Mouse (Mus musculus) urinary bladder, postnatal 14 days (tissue): ENCODE data around the gene Plekha1.
A peak's percentile ranks its signal among the peaks of the same experiment; 100 is the strongest.

ENCODE experiments used
- DNase-seq: peaks from one replicate; pipeline ENCODE4 v3.0.0; 2021; ENCODE audit warnings: low spot score

The Plekha1 gene

GRCm38 (mm10) chr7:130859926-130860325 is 5.6 kb upstream of the Plekha1 start:
- DNase-seq: no peak

GRCm38 (mm10) chr7:130860721-130861142 is 4.8 kb upstream of the Plekha1 start:
- peak; percentile 29 for DNase-seq

GRCm38 (mm10) chr7:130862501-130862900 is 3.1 kb upstream of the Plekha1 start:
- no peak for DNase-seq

- no peak for DNase-seq
Observed at GRCm38 (mm10) chr7:130864711-130865110, 845 bp upstream of the Plekha1 start.

- DNase-seq: no peak
Observed at GRCm38 (mm10) chr7:130866640-130867039, 1.1 kb downstream of the Plekha1 start.

- no peak for DNase-seq
Observed at GRCm38 (mm10) chr7:130867256-130867655, 1.7 kb downstream of the Plekha1 start.

GRCm38 (mm10) chr7:130884161-130884560 is 18.6 kb downstream of the Plekha1 start:
- no peak for DNase-seq

GRCm38 (mm10) chr7:130886246-130886645 is 20.7 kb downstream of the Plekha1 start:
- DNase-seq: no peak

- DNase-seq: no peak
Observed at GRCm38 (mm10) chr7:130887946-130888345, 22.4 kb downstream of the Plekha1 start.

- peak; percentile 55 for DNase-seq
Observed at GRCm38 (mm10) chr7:130890871-130891270, 25.3 kb downstream of the Plekha1 start.

- peak; percentile 14 for DNase-seq
Observed at GRCm38 (mm10) chr7:130892973-130893372, 27.4 kb downstream of the Plekha1 start.

- DNase-seq: no peak
Observed at GRCm38 (mm10) chr7:130894931-130895617, 29.5 kb downstream of the Plekha1 start.

GRCm38 (mm10) chr7:130895618-130895945 is 30.0 kb downstream of the Plekha1 start:
- no peak for DNase-seq

GRCm38 (mm10) chr7:130896064-130896463 is 30.5 kb downstream of the Plekha1 start:
- DNase-seq: no peak

GRCm38 (mm10) chr7:130897201-130897600 is 31.6 kb downstream of the Plekha1 start:
- no peak for DNase-seq

GRCm38 (mm10) chr7:130898373-130898772 is 32.8 kb downstream of the Plekha1 start:
- DNase-seq: no peak

GRCm38 (mm10) chr7:130900233-130900848 is 34.8 kb downstream of the Plekha1 start:
- no peak for DNase-seq

- DNase-seq: no peak
Observed at GRCm38 (mm10) chr7:130902929-130903328, 37.4 kb downstream of the Plekha1 start.

- DNase-seq: no peak
Observed at GRCm38 (mm10) chr7:130903505-130904074, 38.0 kb downstream of the Plekha1 start.

- DNase-seq: no peak
Observed at GRCm38 (mm10) chr7:130904571-130905365, 39.2 kb downstream of the Plekha1 start.

- no peak for DNase-seq
Observed at GRCm38 (mm10) chr7:130910841-130911240, 45.3 kb downstream of the Plekha1 start.

- no peak for DNase-seq
Observed at GRCm38 (mm10) chr7:130914693-130915363, 49.3 kb downstream of the Plekha1 start.
